Mouse (Mus musculus) layer of hippocampus, adult 9-10 months (tissue): ENCODE measurements around the gene Hsf4.
"Not testable (repeated sequence)": the region's sequence is repeated elsewhere in the genome, so short reads cannot be mapped to it uniquely, and the experiment has no call there.

Experiments used
- DNase-seq: peaks from one replicate; pipeline ENCODE4 v3.0.0; 2022; ENCODE audit warnings: low spot score

Hsf4 gene

DNA sequence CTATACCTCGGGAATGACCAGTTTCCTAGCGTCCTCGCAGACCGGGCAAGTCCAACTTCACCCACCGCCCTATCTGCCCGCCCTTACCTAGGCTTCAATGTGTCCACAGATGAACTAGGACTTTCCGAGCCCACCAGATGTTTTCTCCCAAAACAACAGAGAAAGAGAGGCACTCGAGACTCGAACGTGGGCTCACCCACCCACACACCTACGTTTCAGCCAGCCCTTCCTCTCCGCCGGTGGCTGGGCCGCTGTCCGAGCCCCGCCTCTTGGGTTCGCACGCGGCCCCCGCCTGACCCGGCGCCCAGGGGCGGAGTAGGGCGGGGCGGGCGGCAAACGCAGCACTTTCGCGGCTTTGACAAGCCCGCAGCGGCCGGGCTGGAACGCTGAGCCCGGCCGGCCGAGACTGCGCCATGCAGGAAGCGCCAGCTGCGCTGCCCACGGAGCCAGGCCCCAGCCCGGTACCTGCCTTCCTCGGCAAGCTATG, at the start of gene Hsf4:
Gene Hsf4, plus strand, starts transcription at position 341 of the 487 bp plus-strand sequence.
- DNase-seq = no peak

- DNase-seq = no peak
These were observed 45.8 kb upstream of the Hsf4 start for GRCm38 (mm10) chr8:105223850-105224249.

- DNase-seq = peak; percentile 78
These were observed 45.0 kb upstream of the Hsf4 start, which contains the start of gene D230025D16Rik for GRCm38 (mm10) chr8:105224413-105225271. Gene D230025D16Rik (plus strand): TSS chr8:105225145.

GRCm38 (mm10) chr8:105225272-105225593, 44.4 kb upstream of the Hsf4 start:
- DNase-seq = no peak

GRCm38 (mm10) chr8:105225917-105226316, 43.7 kb upstream of the Hsf4 start:
- no peak for DNase-seq

- no peak for DNase-seq
These were observed 37.9 kb upstream of the Hsf4 start for GRCm38 (mm10) chr8:105231503-105232320.

DNA sequence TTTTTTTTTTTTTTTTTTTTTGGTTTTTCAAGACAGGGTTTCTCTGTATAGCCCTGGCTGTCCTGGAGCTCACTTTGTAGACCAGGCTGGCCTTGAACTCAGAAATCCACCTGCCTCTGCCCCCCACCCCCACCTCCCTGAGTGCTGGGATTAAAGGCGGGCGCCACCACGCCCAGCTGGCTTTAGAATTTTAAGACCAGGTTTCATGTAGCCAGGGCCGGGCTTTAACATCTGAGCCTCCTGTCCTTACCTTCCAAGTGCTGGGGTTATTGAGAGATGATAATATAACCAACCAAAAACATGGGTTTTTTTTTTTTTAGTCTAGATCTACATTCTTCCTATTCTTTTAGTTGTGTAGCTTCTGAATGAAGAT, 37.3 kb upstream of the Hsf4 start:
- DNase-seq = not testable (repeated sequence)

DNA sequence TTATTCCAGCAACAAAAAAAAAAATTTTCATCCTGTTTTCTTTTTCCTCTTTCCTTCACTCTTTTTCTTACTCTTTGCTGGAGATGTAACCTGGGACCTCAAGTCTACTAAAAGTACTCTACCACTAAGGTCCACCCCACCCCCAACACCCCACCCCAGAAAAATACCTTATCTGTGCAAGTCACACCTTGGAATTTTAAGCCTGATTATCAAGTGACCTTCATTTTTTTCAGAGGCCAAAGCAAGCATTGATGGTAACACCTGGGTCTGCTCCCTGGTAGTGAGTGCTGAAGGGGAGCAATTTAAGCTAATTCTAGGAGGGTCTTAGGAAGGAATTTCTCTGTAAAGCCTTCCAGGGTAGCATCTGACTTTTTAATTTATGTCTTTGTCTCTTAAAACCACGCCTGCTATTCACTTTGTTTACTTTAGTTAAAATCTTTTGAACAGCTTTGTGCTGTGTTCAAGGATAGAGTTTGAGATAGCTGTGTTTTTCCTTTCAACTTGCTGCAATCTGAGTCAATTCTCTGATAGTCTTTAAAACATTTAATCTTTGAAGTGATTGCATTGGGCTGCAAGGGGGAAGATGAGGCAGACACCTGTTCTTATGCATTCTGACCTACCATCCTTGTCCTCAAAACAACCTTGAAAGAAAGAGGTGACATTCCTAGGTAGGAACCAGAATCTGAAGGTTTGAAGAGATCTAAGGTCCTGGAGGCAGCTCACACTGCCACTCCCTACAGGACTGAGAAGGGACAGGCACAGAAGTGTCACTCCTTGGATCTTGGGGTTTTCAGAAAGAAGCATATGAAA, 36.3 kb upstream of the Hsf4 start:
- DNase-seq = no peak

DNA sequence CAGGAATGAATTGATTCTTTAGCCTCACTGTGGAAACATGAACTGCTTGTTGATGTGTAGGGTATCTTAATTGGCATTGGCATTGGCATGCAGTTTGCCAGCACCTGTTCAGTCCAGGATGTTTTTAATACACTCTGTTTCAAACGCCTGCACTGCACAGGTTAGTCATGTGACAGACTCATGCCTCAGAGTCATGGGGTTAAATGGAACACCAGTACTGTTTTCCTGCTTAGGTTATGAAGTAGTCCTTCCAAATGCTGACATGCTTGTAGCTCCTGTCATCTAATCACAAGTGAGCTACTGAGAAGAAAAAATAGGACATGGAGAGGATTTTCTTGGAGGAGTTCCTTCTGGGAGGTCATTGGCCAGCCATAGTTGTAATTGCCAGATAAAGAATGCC, 34.4 kb upstream of the Hsf4 start:
- DNase-seq = no peak

DNA sequence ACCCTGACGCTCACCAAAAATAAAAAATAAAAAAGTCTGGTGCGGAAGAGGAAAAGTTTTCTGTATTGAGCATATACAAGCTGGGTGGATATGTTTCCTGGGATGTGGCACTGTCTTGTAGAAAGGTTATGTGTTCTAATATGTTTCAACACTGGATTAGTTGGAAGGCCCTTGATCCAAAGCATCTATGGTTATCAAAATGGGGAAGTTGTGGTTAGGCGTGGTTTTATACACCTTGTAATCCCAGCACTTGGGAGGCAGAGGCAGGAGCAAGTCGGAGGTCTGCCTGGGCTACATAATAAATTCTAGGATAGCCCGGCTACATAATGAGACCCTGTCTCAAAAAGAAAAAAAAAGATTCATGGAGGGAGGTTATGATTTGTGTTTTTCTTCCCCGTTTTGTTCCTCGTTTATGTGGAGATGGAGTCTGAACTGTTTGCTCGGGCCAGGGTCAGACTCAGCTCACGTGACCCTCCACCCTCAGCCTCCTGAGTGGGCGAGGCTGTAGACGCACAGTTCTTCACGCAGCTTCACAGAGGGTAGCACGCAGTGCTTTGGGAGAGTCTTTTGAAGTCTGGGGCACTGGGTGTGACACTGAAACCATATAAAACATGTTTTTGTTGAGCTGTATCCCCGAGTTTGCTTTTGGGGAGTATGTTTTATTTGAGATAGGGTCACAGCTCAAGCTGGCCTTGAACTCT, 32.0 kb upstream of the Hsf4 start:
- DNase-seq = no peak

- no peak for DNase-seq
These were observed 28.6 kb upstream of the Hsf4 start for GRCm38 (mm10) chr8:105241016-105241415.

GRCm38 (mm10) chr8:105251954-105252353, 17.6 kb upstream of the Hsf4 start:
- no peak for DNase-seq

- DNase-seq = no peak
These were observed 16.7 kb upstream of the Hsf4 start for GRCm38 (mm10) chr8:105252680-105253537.

DNA sequence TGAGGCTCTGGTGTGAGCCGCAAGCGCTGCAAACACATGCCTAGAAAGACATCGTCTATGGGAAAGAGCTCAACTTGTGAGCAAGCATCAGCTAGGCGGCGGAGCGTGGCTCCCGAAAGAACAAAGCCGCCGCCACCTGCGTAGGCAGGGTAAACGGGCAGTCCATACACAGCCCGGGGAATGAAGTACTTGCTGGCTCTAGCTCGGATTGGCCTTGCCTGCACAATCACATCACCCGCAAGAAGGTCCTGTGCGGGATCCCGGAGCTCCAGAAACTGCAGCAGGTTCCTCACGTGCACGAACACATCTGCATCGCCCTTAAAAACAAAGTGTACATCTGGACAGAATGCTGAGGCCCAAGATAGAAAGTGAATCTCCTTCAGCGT, 15.8 kb upstream of the Hsf4 start:
- DNase-seq = no peak

GRCm38 (mm10) chr8:105254152-105254965, 15.2 kb upstream of the Hsf4 start:
- DNase-seq = peak; percentile 72

GRCm38 (mm10) chr8:105254966-105255350, 14.6 kb upstream of the Hsf4 start, which contains the start of gene B3gnt9:
Gene B3gnt9 (minus strand): TSS chr8:105255153.
- no peak for DNase-seq

GRCm38 (mm10) chr8:105257318-105258114, 12.1 kb upstream of the Hsf4 start:
- no peak for DNase-seq

DNA sequence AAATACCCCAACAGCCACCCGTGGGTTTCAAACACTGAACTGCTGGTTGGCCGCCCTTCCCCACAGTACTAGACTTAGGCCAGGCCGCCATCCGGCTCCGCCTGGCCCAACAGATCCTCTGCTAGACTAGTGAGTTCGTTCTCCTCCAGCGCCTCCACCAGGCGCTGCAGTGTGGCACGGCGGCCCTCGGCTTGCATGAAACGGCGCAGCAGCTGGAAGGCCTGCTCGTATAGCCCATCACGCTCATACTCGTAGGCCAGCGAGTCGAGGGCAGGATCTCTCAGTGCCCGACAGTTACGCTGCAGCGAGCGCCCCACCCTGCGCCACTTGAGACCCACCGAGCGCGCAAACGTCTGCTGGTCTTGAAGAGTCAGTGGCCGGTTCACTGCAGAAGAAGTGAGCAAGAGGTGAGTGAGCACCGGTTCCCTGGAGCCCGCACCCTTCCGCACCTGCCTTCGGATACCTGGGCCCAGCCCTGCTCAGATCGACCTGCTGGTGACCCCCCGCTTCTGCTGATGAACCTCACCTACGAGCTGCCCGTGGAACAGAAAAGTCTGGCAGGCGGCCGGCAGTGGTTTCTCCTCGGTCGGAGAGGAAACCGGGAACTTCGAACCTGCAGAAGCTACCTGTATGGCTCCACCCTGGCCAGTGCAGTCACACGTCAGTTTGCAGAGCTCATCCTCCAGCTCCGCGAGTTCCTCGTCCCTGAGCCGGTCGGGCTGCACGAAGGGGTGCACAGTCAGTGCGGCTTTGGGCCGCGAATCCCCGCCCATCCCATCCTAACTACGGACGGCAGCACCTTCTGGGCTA, 10.5 kb upstream of the Hsf4 start:
- DNase-seq = no peak
